Mouse (Mus musculus) CH12.LX (cell line): Measurements from ENCODE around the gene Rnasek.

Source experiments
- CHD2 ChIP-seq: IDR thresholded peaks from 2 replicates; pipeline ENCODE4 v1.6.1; 2011; ENCODE audit warnings: low read length, improper control_type of control experiment
- CTCF ChIP-seq, 2 experiments: IDR thresholded peaks in 1 of 2; conservative IDR thresholded peaks in 1 of 2; 2 replicates each; pipeline ENCODE4 v1.5.1; 2011 to 2012; ENCODE audit warnings: low read depth in 2 of 2, low read length in 2 of 2, improper control_type of control experiment in 1 of 2, inconsistent platforms in 1 of 2, mild to moderate bottlenecking in 1 of 2, moderate library complexity in 1 of 2
- ELF1 ChIP-seq: IDR thresholded peaks from 2 replicates; pipeline ENCODE4 v1.6.1; 2014; ENCODE audit warnings: low read depth, mild to moderate bottlenecking, inconsistent platforms, low read length, improper control_type of control experiment
- EP300 ChIP-seq: IDR thresholded peaks from 2 replicates; pipeline ENCODE4 v1.6.1; 2011; ENCODE audit warnings: low read length, improper control_type of control experiment
- HCFC1 ChIP-seq: IDR thresholded peaks from 2 replicates; pipeline ENCODE4 v1.6.1; 2012; ENCODE audit warnings: low read depth, mild to moderate bottlenecking, inconsistent platforms, low read length, improper control_type of control experiment
- IRF4 ChIP-seq: IDR thresholded peaks from 2 replicates; pipeline ENCODE4 v1.6.1; 2014; ENCODE audit warnings: low read depth, mild to moderate bottlenecking, inconsistent platforms, low read length, improper control_type of control experiment
- POLR2A ChIP-seq: IDR thresholded peaks from 2 replicates; pipeline ENCODE4 v1.6.1; 2011; ENCODE audit warnings: low read depth, mild to moderate bottlenecking, improper control_type of control experiment, low read length

DNA sequence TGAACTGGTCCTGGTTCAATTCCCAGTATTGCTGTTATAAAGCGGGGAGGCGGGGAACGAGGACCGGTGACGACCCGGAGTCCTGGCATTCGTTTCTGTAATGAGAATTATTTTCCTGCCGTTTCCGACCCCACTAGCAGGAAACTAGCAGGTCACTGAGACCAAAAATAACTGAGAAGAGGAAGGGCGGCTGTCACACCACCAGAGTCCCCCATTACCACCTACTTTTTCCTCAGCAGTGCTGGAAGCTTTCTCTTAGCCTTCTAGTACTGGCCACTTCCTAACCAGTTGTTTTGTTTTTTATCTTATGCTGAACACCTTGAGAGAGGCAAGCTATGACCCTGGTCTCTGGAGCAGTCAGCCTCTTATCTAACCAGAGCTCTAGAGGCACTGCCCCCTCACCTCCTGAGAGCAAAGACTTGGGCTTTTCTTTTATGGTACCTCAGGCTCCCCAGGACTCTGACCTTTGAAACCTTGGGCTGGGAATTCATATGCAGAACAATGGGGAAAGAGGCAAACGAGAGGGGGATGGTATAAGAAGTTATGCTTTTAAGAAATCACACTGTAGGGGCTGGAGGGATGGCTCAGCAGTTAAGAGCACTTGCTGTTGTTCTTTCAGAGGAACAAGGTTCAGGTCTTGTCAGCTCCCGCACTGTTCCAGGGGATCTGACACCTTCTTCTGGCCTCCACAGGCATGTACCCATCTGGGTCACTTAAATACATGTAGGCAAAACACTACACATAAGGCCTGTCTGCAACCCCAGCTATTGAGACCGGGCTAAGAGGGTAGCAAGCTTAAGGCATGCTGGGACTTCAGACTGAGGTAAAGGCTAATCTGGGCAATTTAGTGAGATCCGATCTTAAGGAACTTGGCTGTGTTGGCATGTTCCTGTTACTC is 17.8 kb downstream of the Rnasek start:
- TF ChIP-seq POLR2A (no peak), CHD2 (no peak), ELF1 (no peak), CTCF (conservative IDR thresholded peaks at IDR 0.05 in 1 of 2, IDR thresholded peaks at IDR 0.05 in 1 of 2; ENCODE audit: low read depth in 2 of 2, low read length in 2 of 2) (no peak), IRF4 (no peak), HCFC1 (no peak), EP300 (no peak)
